ENCODE assay signal across 7 mouse cellular contexts in the genomic region with DNA sequence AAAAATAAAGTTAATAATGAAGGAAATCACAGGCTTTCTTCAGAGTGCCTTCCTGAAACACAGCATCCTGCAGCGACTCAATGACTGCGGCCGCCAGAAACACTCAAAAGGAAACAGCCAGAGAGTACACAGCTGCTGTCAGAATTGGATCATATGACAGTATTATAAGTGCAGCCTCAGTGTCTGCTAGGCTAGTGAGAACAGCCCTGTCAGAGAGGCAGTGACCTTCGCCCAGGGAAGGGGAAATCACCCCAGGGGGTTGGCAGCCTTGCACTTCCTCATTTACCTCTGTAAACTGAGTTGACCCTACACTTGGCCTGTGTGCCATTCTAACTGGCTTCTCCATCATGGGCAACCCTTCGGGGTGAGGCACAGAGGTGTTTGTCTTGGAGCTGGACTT.
DNase-seq lines count a peak whose midpoint lies in the region; ATAC-seq and TF ChIP-seq lines count a peak whose summit lies in the region.

No protein-coding gene starts in this region.

- intact Hi-C loops in gastrocnemius, postnatal 14 days (cut with DNase I; ENCODE audit: low total_unique reads): loop anchor here (10.0 kb wide), 1 partner anchor 90 kb away; the partner anchor contains the start of gene Slc22a23

- no peak for TF ChIP-seq POLR2A in kidney, adult 2 months (IDR thresholded peaks at IDR 0.05; ENCODE audit: low read depth, low read length)

- peaks cover 13% of the 10 kb centered on the region; the same call in 1 of the 2 replicates for H3K4me1 ChIP-seq in midbrain, embryonic 11.5 days (ENCODE audit: control insufficient read depth, insufficient read depth, low read length)
- peaks cover 38% of the 10 kb centered on the region for H3K4me1 ChIP-seq in midbrain, embryonic 13.5 days (replicated peaks)
- peaks cover 22% of the 10 kb centered on the region; the same call in 1 of the 2 replicates for H3K4me1 ChIP-seq in kidney, adult 2 months (ENCODE audit: control insufficient read depth, insufficient read depth, low read length)

- 61% methylated on average over 5 of the region's 5 CpGs for WGBS in midbrain, embryonic 11.5 days
- WGBS in midbrain, embryonic 13.5 days: 76% methylated on average over 5 of the region's 5 CpGs
- WGBS in kidney, adult 2 months: 21% methylated on average over 5 of the region's 5 CpGs

- ATAC-seq in midbrain, embryonic 11.5 days (ENCODE audit: low FRiP score): 0 out of 2 replicates have a peak, but pooled peaks have one; percentile 20
- no peak for ATAC-seq in midbrain, embryonic 13.5 days

- H3K4me3 ChIP-seq in midbrain, embryonic 11.5 days (ENCODE audit: low read depth, low read length): no peak overlapping the region
- H3K4me3 ChIP-seq in midbrain, embryonic 13.5 days (replicated peaks): no peak overlapping the region
- H3K4me3 ChIP-seq in kidney, adult 2 months (ENCODE audit: insufficient read depth, low read depth, low read length): no peak overlapping the region

- no peak overlapping the region for H3K27ac ChIP-seq in midbrain, embryonic 11.5 days (ENCODE audit: low read depth, low read length)
- no peak overlapping the region for H3K27ac ChIP-seq in midbrain, embryonic 13.5 days
- peak overlapping the region; percentile 33; the same call in 1 of the 2 replicates for H3K27ac ChIP-seq in kidney, adult 2 months (ENCODE audit: insufficient read depth, low read depth, low read length)

- no peaks in the 10 kb centered on the region for H3K36me3 ChIP-seq in midbrain, embryonic 11.5 days (ENCODE audit: control insufficient read depth, insufficient read depth, low read length)
- H3K36me3 ChIP-seq in midbrain, embryonic 13.5 days: no peaks in the 10 kb centered on the region; the same call in 1 of the 2 replicates
- no peaks in the 10 kb centered on the region for H3K36me3 ChIP-seq in kidney, adult 2 months (ENCODE audit: control insufficient read depth, insufficient read depth, low read length)

- DNase-seq in midbrain, embryonic 11.5 days (ENCODE audit: low spot score, missing footprints): no peak
- DNase-seq in gastrocnemius, postnatal 14 days: peak; percentile 45
- DNase-seq in kidney, adult 2 months: peak; percentile 95
- DNase-seq in lung, postnatal 14 days: peak; percentile 32
- DNase-seq in urinary bladder, adult 2 months (ENCODE audit: low spot score): no peak
- DNase-seq in frontal cortex, postnatal 10 days (ENCODE audit: low spot score in 2 of 2): no peak

- no peaks in the 10 kb centered on the region for H3K9me3 ChIP-seq in midbrain, embryonic 11.5 days (ENCODE audit: control insufficient read depth, low read length)
- H3K9me3 ChIP-seq in midbrain, embryonic 13.5 days: no peaks in the 10 kb centered on the region

- no peak overlapping the region for H3K9ac ChIP-seq in midbrain, embryonic 11.5 days (ENCODE audit: low read length)
- H3K9ac ChIP-seq in midbrain, embryonic 13.5 days (replicated peaks): no peak overlapping the region

- no peak for TF ChIP-seq CTCF in kidney, adult 2 months (conservative IDR thresholded peaks at IDR 0.05; ENCODE audit: insufficient read depth, insufficient read length, low read depth, low read length)

- no peak overlapping the region for H3K4me2 ChIP-seq in midbrain, embryonic 11.5 days
- no peak overlapping the region for H3K4me2 ChIP-seq in midbrain, embryonic 13.5 days (replicated peaks)

- no peaks in the 10 kb centered on the region for H3K27me3 ChIP-seq in midbrain, embryonic 11.5 days (ENCODE audit: control insufficient read depth, insufficient read depth, low read length)
- no peaks in the 10 kb centered on the region for H3K27me3 ChIP-seq in midbrain, embryonic 13.5 days
- no peaks in the 10 kb centered on the region for H3K27me3 ChIP-seq in kidney, adult 2 months (replicated peaks; ENCODE audit: control insufficient read depth, insufficient read depth, low read length)

Comparison
In these comparisons a context has a peak if more than half of its experiments do, and no peak if none do; other contexts are left out.
1. DNase-seq: peak in gastrocnemius, postnatal 14 days (single experiment), kidney, adult 2 months (single experiment) and lung, postnatal 14 days (single experiment); none in midbrain, embryonic 11.5 days (single experiment), urinary bladder, adult 2 months (single experiment) and frontal cortex, postnatal 10 days (0 of 2).